Mouse (Mus musculus) G1E (cell line): Measurements from ENCODE around the gene Slc7a1.

Source experiments
- CTCF ChIP-seq: IDR thresholded peaks from 2 replicates; pipeline ENCODE4 v1.5.1; 2012; ENCODE audit warnings: low read depth, low read length, inconsistent platforms, mixed read lengths
- GATA1 ChIP-seq: IDR thresholded peaks from 2 replicates; pipeline ENCODE4 v1.6.1; 2012; ENCODE audit warnings: borderline replicate concordance, low read length, inconsistent platforms, mixed read lengths

GRCm38 (mm10) chr5:148414233-148414632 is 14.5 kb upstream of the Slc7a1 start:
- TF ChIP-seq CTCF, result no peak
- TF ChIP-seq GATA1, result no peak
